Mouse (Mus musculus): Measurements from ENCODE around the gene Eml3. TPM values are rescaled to one million over a fixed set of nuclear protein-coding genes. Genes with fewer than 3 reads are reported as not detected.
A peak's percentile ranks its signal among the peaks of the same experiment; 100 is the strongest.

The Eml3 gene
- polyA plus RNA-seq, 1 experiment from 2014 or later, result 29.0 TPM

GRCm38 (mm10) chr19:8942276-8942964, 13.1 kb downstream of the Eml3 start:
- Histone ChIP-seq H3K4me2 (replicated peaks) (peak overlapping the region; percentile 72), H3K27ac (peak overlapping the region; percentile 98), H3K9me3 (no peaks in the 10 kb centered on the region), H3K27me3 (no peaks in the 10 kb centered on the region), H3K4me1 (peaks cover 30% of the 10 kb centered on the region), H3K36me3 (peaks cover 57% of the 10 kb centered on the region), H3K9ac (peak overlapping the region; percentile 97), H3K4me3 (peak overlapping the region; percentile 72)
- WGBS, result under 1% methylated on average over 45 of the region's 46 CpGs
- peak; percentile 42 for ATAC-seq (ENCODE audit: insufficient number of reproducible peaks, insufficient read depth, low FRiP score, low TSS enrichment)

- 65% methylated on average over 2 of the region's 2 CpGs for WGBS
- H3K4me2 ChIP-seq (replicated peaks), result peak overlapping the region; percentile 72
- peaks cover 30% of the 10 kb centered on the region for H3K4me1 ChIP-seq
- peaks cover 59% of the 10 kb centered on the region for H3K36me3 ChIP-seq
- H3K9me3 ChIP-seq, result no peaks in the 10 kb centered on the region
- no peak overlapping the region for H3K27ac ChIP-seq
- H3K27me3 ChIP-seq, result no peaks in the 10 kb centered on the region
- H3K4me3 ChIP-seq, result peak overlapping the region; percentile 72
- peak overlapping the region; percentile 97 for H3K9ac ChIP-seq
- ATAC-seq (ENCODE audit: insufficient number of reproducible peaks, insufficient read depth, low FRiP score, low TSS enrichment), result no peak
These were observed 13.7 kb downstream of the Eml3 start for GRCm38 (mm10) chr19:8943047-8943446.

GRCm38 (mm10) chr19:8944062-8944461, 14.7 kb downstream of the Eml3 start:
- WGBS, result 55% methylated on average over 5 of the region's 5 CpGs
- no peaks in the 10 kb centered on the region for H3K9me3 ChIP-seq
- peaks cover 30% of the 10 kb centered on the region for H3K4me1 ChIP-seq
- peak overlapping the region; percentile 72 for H3K4me2 ChIP-seq (replicated peaks)
- H3K4me3 ChIP-seq, result peak overlapping the region; percentile 12; the same call in 1 of the 2 replicates
- no peak overlapping the region for H3K27ac ChIP-seq
- no peak overlapping the region; the same call in 1 of the 2 replicates for H3K9ac ChIP-seq
- H3K36me3 ChIP-seq, result peaks cover 64% of the 10 kb centered on the region
- no peaks in the 10 kb centered on the region for H3K27me3 ChIP-seq
- no peak for ATAC-seq (ENCODE audit: insufficient number of reproducible peaks, insufficient read depth, low FRiP score, low TSS enrichment)

DNA sequence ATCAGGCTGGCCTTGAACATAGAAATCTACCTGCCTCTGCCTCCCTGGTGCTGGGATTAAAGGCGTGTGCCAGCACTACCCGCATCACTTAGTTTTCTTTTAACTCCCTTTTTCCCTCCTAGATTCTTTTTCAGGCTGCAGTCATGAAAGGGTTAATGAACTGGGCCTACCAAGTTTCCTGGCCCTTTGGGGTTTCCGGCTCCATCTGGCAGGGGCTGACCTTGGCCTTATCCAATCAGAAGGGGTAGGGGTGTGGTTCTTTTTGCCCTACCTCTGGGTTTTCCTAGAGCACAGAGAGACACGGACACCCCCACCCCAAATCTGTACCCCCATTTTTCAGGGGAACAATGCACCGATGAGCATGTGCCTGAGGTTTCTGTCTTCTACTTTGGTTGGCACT, 15.4 kb downstream of the Eml3 start:
- peaks cover 30% of the 10 kb centered on the region for H3K4me1 ChIP-seq
- H3K9me3 ChIP-seq, result no peaks in the 10 kb centered on the region
- peaks cover 64% of the 10 kb centered on the region for H3K36me3 ChIP-seq
- ATAC-seq (ENCODE audit: insufficient number of reproducible peaks, insufficient read depth, low FRiP score, low TSS enrichment), result no peak
- peak overlapping the region; percentile 72 for H3K4me2 ChIP-seq (replicated peaks)
- WGBS, result 35% methylated on average over 5 of the region's 5 CpGs
- H3K27ac ChIP-seq, result 0 out of 2 replicates have a peak overlapping the region, but pooled peaks have one; percentile 7
- H3K27me3 ChIP-seq, result no peaks in the 10 kb centered on the region
- H3K9ac ChIP-seq, result peak overlapping the region; percentile 36; the same call in 1 of the 2 replicates
- H3K4me3 ChIP-seq, result peak overlapping the region; percentile 24

DNA sequence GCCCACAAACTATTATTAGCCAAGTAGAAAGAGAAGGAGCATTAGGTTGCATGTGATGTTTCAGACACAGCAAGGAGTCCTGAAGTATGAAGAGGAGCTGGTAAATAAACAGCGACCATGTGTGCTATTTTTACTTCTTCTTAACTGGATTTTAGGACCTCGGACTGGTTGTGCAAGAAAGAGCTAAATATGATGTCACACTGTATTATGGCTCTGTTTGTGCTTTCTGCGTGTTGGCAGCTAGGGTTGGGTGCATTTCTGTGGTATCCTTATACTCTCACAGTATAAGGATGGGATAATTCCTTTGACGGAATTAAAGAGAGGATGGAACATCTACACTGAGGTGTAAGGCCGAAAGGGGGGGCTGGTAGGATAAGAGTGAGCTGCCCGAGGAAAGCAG, 15.9 kb downstream of the Eml3 start:
- Histone ChIP-seq H3K9me3 (no peaks in the 10 kb centered on the region), H3K4me1 (peaks cover 30% of the 10 kb centered on the region), H3K4me2 (replicated peaks) (peak overlapping the region; percentile 72), H3K36me3 (peaks cover 66% of the 10 kb centered on the region), H3K27me3 (no peaks in the 10 kb centered on the region), H3K9ac (peak overlapping the region; percentile 36; the same call in 1 of the 2 replicates), H3K27ac (0 out of 2 replicates have a peak overlapping the region, but pooled peaks have one; percentile 7), H3K4me3 (peak overlapping the region; percentile 24)
- 86% methylated on average over 6 of the region's 6 CpGs for WGBS
- ATAC-seq (ENCODE audit: insufficient number of reproducible peaks, insufficient read depth, low FRiP score, low TSS enrichment), result no peak

DNA sequence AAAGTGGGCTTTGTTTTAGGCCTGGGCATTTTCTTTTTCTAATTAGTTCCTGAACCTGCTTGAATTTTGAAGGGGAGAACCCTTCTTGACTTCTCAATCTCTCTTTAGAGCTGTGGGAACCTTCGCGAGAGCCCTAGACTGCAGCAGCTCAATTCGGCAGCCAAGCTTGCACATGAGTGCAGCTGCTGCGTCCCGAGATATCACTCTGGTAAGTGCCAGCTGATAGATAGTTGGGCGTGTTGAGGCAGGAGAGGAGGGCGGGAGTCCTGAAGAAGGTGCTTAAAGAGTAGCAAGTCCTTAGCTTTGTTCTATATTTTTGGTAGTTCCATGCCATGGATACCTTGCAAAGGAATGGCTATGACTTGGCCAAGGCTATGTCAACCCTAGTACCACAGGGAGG, 17.6 kb downstream of the Eml3 start:
- Histone ChIP-seq H3K9ac (no peak overlapping the region), H3K4me2 (replicated peaks) (no peak overlapping the region), H3K27ac (no peak overlapping the region), H3K36me3 (peaks cover 79% of the 10 kb centered on the region), H3K4me3 (no peak overlapping the region), H3K4me1 (peaks cover 20% of the 10 kb centered on the region), H3K27me3 (no peaks in the 10 kb centered on the region), H3K9me3 (no peaks in the 10 kb centered on the region)
- WGBS, result 91% methylated on average over 7 of the region's 7 CpGs
- no peak for ATAC-seq (ENCODE audit: insufficient number of reproducible peaks, insufficient read depth, low FRiP score, low TSS enrichment)

GRCm38 (mm10) chr19:8950190-8950589, 20.8 kb downstream of the Eml3 start:
- Histone ChIP-seq H3K27me3 (no peaks in the 10 kb centered on the region), H3K4me1 (peaks cover 21% of the 10 kb centered on the region), H3K4me3 (no peak overlapping the region), H3K27ac (no peak overlapping the region), H3K36me3 (peaks cover 75% of the 10 kb centered on the region), H3K9me3 (no peaks in the 10 kb centered on the region), H3K9ac (no peak overlapping the region), H3K4me2 (replicated peaks) (no peak overlapping the region)
- 96% methylated on average over 5 of the region's 5 CpGs for WGBS
- ATAC-seq (ENCODE audit: insufficient number of reproducible peaks, insufficient read depth, low FRiP score, low TSS enrichment), result no peak

- peak overlapping the region; percentile 36; the same call in 1 of the 2 replicates for H3K27ac ChIP-seq
- peaks cover 21% of the 10 kb centered on the region for H3K4me1 ChIP-seq
- H3K4me3 ChIP-seq, result no peak overlapping the region
- peaks cover 71% of the 10 kb centered on the region for H3K36me3 ChIP-seq
- no peaks in the 10 kb centered on the region for H3K9me3 ChIP-seq
- WGBS, result 93% methylated on average over 9 of the region's 9 CpGs
- ATAC-seq (ENCODE audit: insufficient number of reproducible peaks, insufficient read depth, low FRiP score, low TSS enrichment), result no peak
- H3K9ac ChIP-seq, result no peak overlapping the region; the same call in 1 of the 2 replicates
- no peaks in the 10 kb centered on the region for H3K27me3 ChIP-seq
- peak overlapping the region; percentile 83; the same call in 1 of the 2 replicates for H3K4me2 ChIP-seq (replicated peaks)
These were observed 22.9 kb downstream of the Eml3 start for GRCm38 (mm10) chr19:8952241-8952640.

DNA sequence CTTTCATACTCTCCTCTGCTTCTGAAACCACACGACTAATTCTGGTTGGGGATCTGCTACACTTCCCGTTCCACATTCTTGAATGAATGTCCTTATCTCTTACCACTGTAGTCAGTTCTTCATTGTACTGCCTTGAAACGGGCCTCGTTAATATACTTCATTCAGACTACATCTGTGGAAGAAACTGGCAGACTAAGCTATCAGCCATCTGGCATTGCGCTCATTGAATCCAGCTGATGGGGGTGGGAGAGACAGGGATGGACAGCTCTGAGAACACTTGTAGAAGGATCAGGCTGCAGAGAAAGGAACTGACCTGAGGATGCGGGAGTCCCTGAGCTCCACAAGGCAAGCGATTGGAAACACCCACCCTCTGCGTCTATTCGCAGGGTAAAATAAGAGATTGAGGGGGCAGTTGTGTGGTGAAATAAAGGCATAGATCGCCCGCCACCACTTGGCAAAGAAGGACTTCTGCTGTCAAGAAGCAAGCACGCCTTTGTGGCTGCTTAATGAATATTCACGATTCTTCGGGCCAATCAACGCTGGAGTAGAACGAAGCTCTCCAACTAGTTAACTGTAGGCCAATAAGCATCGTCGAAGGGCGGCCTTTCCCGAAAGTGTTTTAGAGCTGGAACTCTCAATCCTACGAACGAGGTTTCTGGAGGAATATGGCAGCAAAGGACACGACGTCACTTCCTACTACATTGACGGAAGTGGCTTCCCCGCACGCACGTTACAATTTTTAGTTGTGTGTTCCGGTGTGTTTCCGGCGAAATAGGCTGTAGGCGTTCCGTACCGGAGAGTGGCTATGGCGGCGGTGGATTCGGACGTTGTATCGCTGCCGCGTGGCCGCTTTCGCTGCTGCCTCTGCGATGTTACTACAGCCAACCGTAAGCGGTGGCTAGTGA, 24.0 kb downstream of the Eml3 start, which contains the start of gene Tut1:
Gene Tut1 (plus strand): TSS at position 713 of the 905 bp plus-strand sequence.
- peak; percentile 85 for ATAC-seq (ENCODE audit: insufficient number of reproducible peaks, insufficient read depth, low FRiP score, low TSS enrichment)
- Histone ChIP-seq H3K4me2 (replicated peaks) (peak within 1 kb of the TSS; percentile 83), H3K4me1 (peaks cover 21% of the 10 kb centered on the region), H3K4me3 (peak within 1 kb of the TSS; percentile 77), H3K27me3 (no peaks in the 10 kb centered on the region), H3K9ac (peak within 1 kb of the TSS; percentile 78), H3K36me3 (peaks cover 64% of the 10 kb centered on the region), H3K27ac (peak within 1 kb of the TSS; percentile 78), H3K9me3 (no peaks in the 10 kb centered on the region)
- WGBS, result 4% methylated on average over 46 of the region's 46 CpGs

GRCm38 (mm10) chr19:8954171-8954570, 24.8 kb downstream of the Eml3 start:
- no peak for ATAC-seq (ENCODE audit: insufficient number of reproducible peaks, insufficient read depth, low FRiP score, low TSS enrichment)
- peak overlapping the region; percentile 78 for H3K9ac ChIP-seq
- H3K36me3 ChIP-seq, result peaks cover 58% of the 10 kb centered on the region
- no peaks in the 10 kb centered on the region for H3K27me3 ChIP-seq
- peak overlapping the region; percentile 73 for H3K27ac ChIP-seq
- peaks cover 21% of the 10 kb centered on the region for H3K4me1 ChIP-seq
- peak overlapping the region; percentile 83 for H3K4me2 ChIP-seq (replicated peaks)
- WGBS, result 9% methylated on average over 9 of the region's 9 CpGs
- H3K4me3 ChIP-seq, result peak overlapping the region; percentile 77
- no peaks in the 10 kb centered on the region for H3K9me3 ChIP-seq

DNA sequence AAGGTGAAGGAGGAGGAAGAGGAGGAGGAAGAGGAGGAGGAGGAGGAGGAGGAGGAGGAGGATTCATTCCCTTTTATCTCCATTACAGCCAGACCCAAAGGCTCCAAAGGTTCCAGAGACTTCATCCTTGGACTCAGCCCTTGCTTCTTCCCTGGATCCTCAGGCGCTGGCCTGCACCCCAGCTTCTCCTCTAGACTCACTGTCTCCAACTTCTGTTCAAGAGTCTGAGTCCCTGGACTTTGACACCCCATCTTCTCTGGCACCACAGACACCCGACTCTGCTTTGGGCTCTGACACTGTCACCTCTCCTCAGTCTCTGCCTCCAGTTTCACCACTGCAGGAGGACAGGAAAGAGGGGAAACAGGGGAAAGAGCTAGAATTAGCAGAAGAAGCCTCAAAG, 32.9 kb downstream of the Eml3 start:
- 83% methylated on average over 2 of the region's 2 CpGs for WGBS
- no peaks in the 10 kb centered on the region for H3K9me3 ChIP-seq
- H3K36me3 ChIP-seq, result peaks cover 70% of the 10 kb centered on the region
- H3K4me3 ChIP-seq, result no peak overlapping the region
- peaks cover 14% of the 10 kb centered on the region for H3K4me1 ChIP-seq
- H3K4me2 ChIP-seq (replicated peaks), result no peak overlapping the region
- no peaks in the 10 kb centered on the region for H3K27me3 ChIP-seq
- no peak overlapping the region for H3K9ac ChIP-seq
- H3K27ac ChIP-seq, result no peak overlapping the region
- ATAC-seq (ENCODE audit: insufficient number of reproducible peaks, insufficient read depth, low FRiP score, low TSS enrichment), result no peak
